Mouse (Mus musculus) neural tube, embryonic 14.5 days (tissue): ENCODE data around the gene Robo1. TPM values are rescaled to one million over a fixed set of nuclear protein-coding genes. Genes with fewer than 3 reads are reported as not detected.

Experiments
- ATAC-seq: fragments of 200-750 bp; cut with Nextera tagmentation; 2 replicates; pipeline ENCODE4 v1.8.0; 2017; ENCODE audit warnings: low read depth, mild to moderate bottlenecking, moderate TSS enrichment, moderate library complexity
- H3K27ac ChIP-seq: fragments of 300-500 bp; sonication (generic); 2 replicates; pipeline ENCODE4 v1.5.1; 2014; ENCODE audit warnings: low read depth, mild to moderate bottlenecking, control low read depth, low read length, moderate library complexity, mixed read lengths
- H3K27me3 ChIP-seq: fragments of 300-500 bp; sonication (generic); 2 replicates; pipeline ENCODE4 v1.6.1; 2014; ENCODE audit warnings: low read length; ENCODE audit not compliant: control insufficient read depth, insufficient read depth
- H3K36me3 ChIP-seq: fragments of 300-500 bp; sonication (generic); 2 replicates; pipeline ENCODE4 v1.6.1; 2014; ENCODE audit warnings: low read length, mixed read lengths; ENCODE audit not compliant: control insufficient read depth, insufficient read depth
- H3K4me1 ChIP-seq: fragments of 300-500 bp; sonication (generic); 2 replicates; pipeline ENCODE4 v1.6.1; 2014; ENCODE audit warnings: low read length; ENCODE audit not compliant: control insufficient read depth, insufficient read depth
- H3K4me2 ChIP-seq: fragments of 300-500 bp; sonication (generic); 2 replicates; pipeline ENCODE4 v1.6.1; 2014; ENCODE audit warnings: mild to moderate bottlenecking, low read depth, low read length, control low read depth
- H3K4me3 ChIP-seq: fragments of 300-500 bp; sonication (generic); 2 replicates; pipeline ENCODE4 v1.5.1; 2014; ENCODE audit warnings: low read depth, low read length, control low read depth, mixed read lengths
- H3K9ac ChIP-seq: fragments of 300-500 bp; sonication (generic); replicated peaks from 2 replicates; pipeline ENCODE4 v1.6.1; 2014; ENCODE audit warnings: low read depth, mild to moderate bottlenecking, control low read depth, low read length, mixed read lengths
- H3K9me3 ChIP-seq: fragments of 300-500 bp; sonication (generic); 2 replicates; pipeline ENCODE4 v1.6.1; 2016; ENCODE audit warnings: low read length; ENCODE audit not compliant: control insufficient read depth
- WGBS: fragments of 180-500 bp; shearing (Covaris S2); extraction: QIAGEN DNeasy Blood & Tissue Kit; methylation state at CpG from one replicate; pipeline ENCODE4 v1.1.7; 2014; 5-methylcytosine and 5-hydroxymethylcytosine counted together
- polyA plus RNA-seq: library from polyadenylated mRNA; unstranded; fragments of >200 nt; fragmentation: Nextera tagmentation; extraction: Ambion mirVana; gene quantifications from 2 replicates; pipeline ENCODE4 v1.2.1, GENCODE M21; 2014

Robo1 gene
- polyA plus RNA-seq, 1 experiment from 2014 or later, result 46.2 TPM

DNA sequence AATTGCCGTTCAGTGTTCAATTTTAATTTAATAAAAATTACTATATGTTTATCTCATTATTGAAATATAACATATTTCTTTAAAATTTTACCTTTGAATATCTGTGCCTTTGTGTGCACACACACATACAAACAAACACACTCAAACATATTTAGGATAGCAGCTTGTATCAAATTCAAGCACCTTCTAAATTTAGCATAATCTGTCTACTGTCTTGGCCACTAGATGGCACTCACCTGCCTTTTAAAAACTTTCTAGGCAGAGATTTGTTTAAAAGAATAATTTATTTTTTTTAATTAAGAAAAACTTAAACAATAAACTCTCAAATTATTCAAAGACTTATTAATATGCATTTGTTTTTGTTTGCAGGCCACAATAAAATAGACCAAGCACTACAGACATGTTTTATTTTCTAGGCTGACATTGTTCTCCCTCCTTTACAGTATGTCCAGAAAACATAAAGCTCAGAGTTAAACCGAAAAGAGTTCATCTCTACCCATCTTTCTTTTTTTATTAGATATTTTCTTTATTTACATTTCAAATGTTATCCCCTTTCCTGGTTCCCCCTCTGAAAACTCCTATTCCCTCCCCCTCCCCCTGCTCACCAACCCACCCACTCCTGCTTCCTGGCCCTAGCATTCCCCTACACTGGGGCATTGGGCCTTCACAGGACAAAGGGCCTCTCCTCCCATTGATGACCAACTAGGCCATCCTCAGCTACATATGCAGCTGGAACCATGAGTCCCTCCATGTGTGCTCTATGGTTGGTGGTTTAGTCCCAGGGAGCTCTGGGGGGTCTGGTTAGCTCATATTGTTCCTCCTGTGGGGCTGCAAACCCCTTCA, 48.6 kb downstream of the Robo1 start:
- Histone ChIP-seq H3K4me3 (no peak overlapping the region), H3K4me1 (no peaks in the 10 kb centered on the region), H3K9me3 (no peaks in the 10 kb centered on the region), H3K4me2 (no peak overlapping the region), H3K9ac (no peak overlapping the region), H3K27ac (no peak overlapping the region), H3K27me3 (no peaks in the 10 kb centered on the region), H3K36me3 (no peaks in the 10 kb centered on the region)
- 72% methylated on average over 2 of the region's 2 CpGs for WGBS
- no peak for ATAC-seq

DNA sequence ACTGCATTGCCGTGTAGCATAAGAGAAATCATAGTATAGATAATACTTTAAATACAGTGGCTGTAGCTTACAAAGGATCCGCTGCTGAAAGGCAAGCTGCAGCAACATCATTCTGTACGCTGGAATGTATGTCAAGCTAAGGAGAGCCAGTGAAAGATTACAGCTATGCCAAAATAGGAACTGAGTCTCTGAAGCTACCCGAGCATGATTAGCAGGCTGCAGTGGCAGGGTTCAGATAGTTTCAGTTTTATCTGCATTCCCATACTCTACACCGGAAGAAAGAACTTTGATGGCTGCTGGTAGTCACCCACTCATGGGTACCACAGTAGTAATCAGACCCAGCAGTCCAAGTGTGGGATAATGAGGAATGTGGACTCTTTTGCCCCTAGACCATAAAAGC, 68.8 kb downstream of the Robo1 start:
- WGBS, result 82% methylated on average over 5 of the region's 5 CpGs
- no peaks in the 10 kb centered on the region for H3K9me3 ChIP-seq
- no peak overlapping the region for H3K4me2 ChIP-seq
- H3K27ac ChIP-seq, result no peak overlapping the region
- H3K4me1 ChIP-seq, result no peaks in the 10 kb centered on the region
- H3K9ac ChIP-seq, result no peak overlapping the region
- H3K27me3 ChIP-seq, result no peaks in the 10 kb centered on the region
- no peak overlapping the region for H3K4me3 ChIP-seq
- no peaks in the 10 kb centered on the region for H3K36me3 ChIP-seq
- ATAC-seq, result no peak

DNA sequence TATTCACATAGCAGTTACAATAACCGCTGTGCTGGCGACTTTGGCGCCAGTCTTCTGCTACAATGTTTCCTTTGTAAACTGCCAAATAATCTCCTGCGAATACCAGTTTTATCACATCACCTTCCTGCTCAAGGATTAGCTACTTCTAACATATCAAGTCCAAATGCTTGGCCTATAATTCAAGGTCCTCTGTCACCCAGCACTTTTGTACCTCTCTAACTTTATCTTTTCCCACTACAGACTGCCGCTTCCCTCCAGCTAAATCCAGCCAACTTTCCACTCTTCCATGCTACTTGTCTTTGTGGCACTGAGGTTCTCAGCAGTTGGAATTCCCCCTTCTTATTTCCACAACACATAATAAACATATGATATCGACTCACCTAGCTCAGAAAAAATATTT, 73.7 kb downstream of the Robo1 start:
- H3K4me3 ChIP-seq, result no peak overlapping the region
- no peaks in the 10 kb centered on the region for H3K27me3 ChIP-seq
- ATAC-seq, result no peak
- no peak overlapping the region for H3K27ac ChIP-seq
- no peak overlapping the region for H3K9ac ChIP-seq
- no peaks in the 10 kb centered on the region for H3K4me1 ChIP-seq
- no peaks in the 10 kb centered on the region for H3K9me3 ChIP-seq
- H3K4me2 ChIP-seq, result no peak overlapping the region
- H3K36me3 ChIP-seq, result no peaks in the 10 kb centered on the region
- WGBS, result 94% methylated on average over 6 of the region's 6 CpGs

DNA sequence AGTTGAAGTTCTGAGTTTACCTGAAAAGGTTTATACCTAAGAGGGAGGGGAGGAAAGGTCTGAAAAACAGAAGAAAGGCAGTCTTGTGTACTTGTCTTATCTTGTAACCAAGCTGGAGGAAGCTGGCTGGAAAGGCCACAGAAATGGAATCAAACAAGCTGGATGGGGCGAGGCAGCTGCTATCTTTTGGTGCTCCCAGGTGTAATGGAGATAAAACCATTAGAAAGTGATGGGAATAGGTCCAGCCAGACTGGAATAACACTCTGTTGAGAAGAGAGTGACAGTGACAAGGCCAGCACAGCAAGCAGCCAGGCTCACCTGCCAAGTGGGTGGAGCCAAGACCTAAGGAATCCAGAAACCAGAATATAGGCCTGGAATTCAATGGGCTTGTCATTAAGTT, 75.5 kb downstream of the Robo1 start:
- ATAC-seq, result no peak
- Histone ChIP-seq H3K9ac (no peak overlapping the region), H3K4me3 (no peak overlapping the region), H3K4me1 (no peaks in the 10 kb centered on the region), H3K36me3 (no peaks in the 10 kb centered on the region), H3K27ac (no peak overlapping the region), H3K4me2 (no peak overlapping the region), H3K27me3 (no peaks in the 10 kb centered on the region), H3K9me3 (no peaks in the 10 kb centered on the region)
- 71% methylated on average over 1 of the region's 1 CpGs for WGBS

GRCm38 (mm10) chr16:72393512-72393911, 85.4 kb downstream of the Robo1 start:
- Histone ChIP-seq H3K27me3 (no peaks in the 10 kb centered on the region), H3K4me3 (no peak overlapping the region), H3K4me2 (no peak overlapping the region), H3K27ac (no peak overlapping the region), H3K9me3 (no peaks in the 10 kb centered on the region), H3K4me1 (no peaks in the 10 kb centered on the region), H3K9ac (no peak overlapping the region), H3K36me3 (no peaks in the 10 kb centered on the region)
- ATAC-seq, result no peak
- WGBS, result 13% methylated on average over 3 of the region's 3 CpGs

- no peak overlapping the region for H3K9ac ChIP-seq
- H3K27ac ChIP-seq, result no peak overlapping the region
- H3K4me1 ChIP-seq, result 0 out of 2 replicates have a peak, but pooled peaks cover 4% of the 10 kb centered on the region
- 35% methylated on average over 5 of the region's 5 CpGs for WGBS
- H3K36me3 ChIP-seq, result no peaks in the 10 kb centered on the region
- no peaks in the 10 kb centered on the region for H3K27me3 ChIP-seq
- no peak overlapping the region for H3K4me3 ChIP-seq
- H3K4me2 ChIP-seq, result no peak overlapping the region
- no peak; the same call in 1 of the 2 replicates for ATAC-seq
- no peaks in the 10 kb centered on the region for H3K9me3 ChIP-seq
Observed at GRCm38 (mm10) chr16:72398811-72399210, 90.7 kb downstream of the Robo1 start.

- Histone ChIP-seq H3K36me3 (no peaks in the 10 kb centered on the region), H3K4me3 (no peak overlapping the region), H3K9ac (no peak overlapping the region), H3K27me3 (no peaks in the 10 kb centered on the region), H3K9me3 (no peaks in the 10 kb centered on the region), H3K27ac (no peak overlapping the region), H3K4me1 (0 out of 2 replicates have a peak, but pooled peaks cover 4% of the 10 kb centered on the region), H3K4me2 (peak overlapping the region; percentile 23; the same call in 1 of the 2 replicates)
- peak; percentile 71; the same call in 1 of the 2 replicates for ATAC-seq
- 20% methylated on average over 9 of the region's 9 CpGs for WGBS
Observed at GRCm38 (mm10) chr16:72402381-72402780, 94.3 kb downstream of the Robo1 start.

DNA sequence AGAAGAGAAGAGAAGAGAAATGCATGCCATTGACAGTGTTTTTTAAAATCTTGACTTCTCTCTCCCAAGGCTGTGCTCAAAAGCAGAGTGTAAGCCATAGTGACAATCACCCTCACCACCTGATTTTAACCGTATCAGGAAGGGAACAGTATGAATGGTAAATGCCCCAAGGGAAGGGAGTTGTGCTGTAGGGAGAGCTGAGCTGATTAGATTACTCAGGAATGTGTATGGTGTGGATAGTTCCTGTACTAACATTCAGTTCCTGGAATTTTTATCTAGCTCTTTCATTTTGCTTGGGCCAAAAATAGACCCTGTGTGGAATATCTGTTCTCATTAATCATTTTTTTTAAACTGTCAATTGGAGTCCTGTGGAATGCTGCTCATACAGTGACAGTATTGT, 101.7 kb downstream of the Robo1 start:
- Histone ChIP-seq H3K9ac (no peak overlapping the region), H3K4me2 (no peak overlapping the region), H3K36me3 (no peaks in the 10 kb centered on the region), H3K27ac (no peak overlapping the region), H3K4me1 (0 out of 2 replicates have a peak, but pooled peaks cover 4% of the 10 kb centered on the region), H3K9me3 (no peaks in the 10 kb centered on the region), H3K27me3 (no peaks in the 10 kb centered on the region), H3K4me3 (no peak overlapping the region)
- ATAC-seq, result no peak
- 52% methylated on average over 1 of the region's 1 CpGs for WGBS

DNA sequence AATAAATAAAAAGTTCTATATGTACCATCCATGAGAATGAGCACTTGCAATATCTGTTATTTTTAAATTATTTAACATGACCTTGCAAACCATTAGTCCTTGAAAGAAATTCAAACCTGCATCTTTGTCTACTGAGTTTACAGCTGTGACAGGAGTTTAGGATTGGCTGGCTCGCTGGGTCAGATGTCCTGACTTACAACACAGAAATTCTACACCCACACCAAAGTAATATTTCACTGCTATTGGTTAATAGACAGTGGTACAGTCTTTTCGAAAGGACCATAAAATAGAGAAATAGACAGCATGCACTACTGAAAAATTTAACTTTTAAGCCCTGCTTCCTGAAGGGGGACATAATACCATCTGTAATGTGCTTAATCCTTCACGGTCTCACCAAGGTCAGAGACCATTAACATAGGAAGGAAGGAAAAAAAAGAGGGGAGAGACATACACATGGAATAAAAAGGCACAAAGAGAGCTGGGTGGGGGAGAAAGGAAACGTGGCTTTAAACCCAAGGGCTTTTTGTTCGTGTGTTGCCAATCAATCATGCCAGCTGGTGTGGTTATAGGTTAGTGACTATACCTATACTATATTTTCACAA, 103.7 kb downstream of the Robo1 start:
- Histone ChIP-seq H3K4me3 (no peak overlapping the region), H3K9ac (no peak overlapping the region), H3K27ac (no peak overlapping the region), H3K36me3 (no peaks in the 10 kb centered on the region), H3K9me3 (no peaks in the 10 kb centered on the region), H3K27me3 (no peaks in the 10 kb centered on the region), H3K4me2 (no peak overlapping the region), H3K4me1 (0 out of 2 replicates have a peak, but pooled peaks cover 4% of the 10 kb centered on the region)
- 24% methylated on average over 5 of the region's 5 CpGs for WGBS
- no peak for ATAC-seq
